Mouse (Mus musculus) liver, embryonic 14 days (tissue): Measurements from ENCODE around the gene Capn11. TPM values are rescaled to one million over a fixed set of nuclear protein-coding genes. Genes with fewer than 3 reads are reported as not detected.

Source experiments
- polyA plus RNA-seq: library from polyadenylated mRNA; depleted of rRNA; stranded (reverse); fragments of >200 nt; gene quantifications from 2 replicates; pipeline ENCODE4 v1.2.3, GENCODE M21; 2012; rRNA removed

Capn11 gene
- 0.06 and 0.18 TPM in 2 replicates for polyA plus RNA-seq

DNA sequence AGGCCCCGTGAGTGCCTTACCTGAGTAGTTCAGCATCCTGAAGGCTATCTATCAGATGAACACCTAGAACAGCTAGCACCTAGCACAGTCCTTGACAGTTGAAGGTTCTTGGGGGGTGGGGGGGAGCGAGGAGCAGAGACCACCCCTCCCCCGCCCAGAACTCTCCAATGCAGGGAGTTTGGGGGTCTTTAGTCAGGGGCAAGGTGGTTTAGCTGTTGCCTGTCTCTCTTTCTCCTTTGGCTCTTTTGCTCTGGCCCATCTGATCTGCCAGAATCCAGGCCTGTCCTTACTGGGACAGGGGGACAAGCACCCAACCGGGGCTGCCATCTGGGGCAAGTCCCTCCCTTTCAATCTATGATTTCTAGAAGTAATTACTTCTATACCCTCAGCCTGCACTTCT, at the start of gene Capn11:
Gene Capn11, minus strand, starts transcription at position 101 of the 400 bp plus-strand sequence.

GRCm38 (mm10) chr17:45686716-45687115, 27.6 kb upstream of the Capn11 start, which contains the start of gene Tmem63b:
Gene Tmem63b, minus strand, starts transcription at chr17:45686905.

DNA sequence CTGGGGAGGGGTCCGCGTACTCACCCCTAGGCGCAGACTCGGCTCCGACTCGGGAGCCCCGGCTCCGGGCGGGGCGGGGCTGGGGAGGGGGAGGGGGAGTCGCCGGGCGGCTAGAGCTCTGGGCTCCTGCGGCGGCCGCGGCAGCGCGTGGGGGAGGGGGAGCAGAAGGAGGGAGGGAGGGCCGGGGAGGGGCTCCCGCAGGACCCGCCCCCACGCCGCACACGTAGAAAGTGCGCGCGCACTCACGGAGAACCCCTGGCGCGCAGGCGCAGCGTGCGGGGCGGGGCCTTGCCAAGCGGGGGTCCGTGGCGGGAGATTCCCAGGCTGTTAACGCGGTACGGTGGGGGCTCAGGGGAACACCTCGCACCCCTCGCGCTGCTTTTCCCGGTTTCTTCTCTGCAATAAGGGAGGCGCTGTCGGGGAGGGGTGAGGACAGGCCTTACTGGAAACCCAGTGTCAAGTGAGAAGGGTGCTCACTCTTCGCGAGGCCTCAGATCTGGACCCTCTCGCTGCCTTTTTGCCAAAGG, 27.0 kb upstream of the Capn11 start, which contains the start of gene Mrpl14:
Gene Mrpl14, plus strand, starts transcription at position 230 of the 527 bp plus-strand sequence.

GRCm38 (mm10) chr17:45601877-45602304, 57.2 kb downstream of the Capn11 start, which contains the start of gene Mymx:
Gene Mymx, minus strand, starts transcription at chr17:45602102.

DNA sequence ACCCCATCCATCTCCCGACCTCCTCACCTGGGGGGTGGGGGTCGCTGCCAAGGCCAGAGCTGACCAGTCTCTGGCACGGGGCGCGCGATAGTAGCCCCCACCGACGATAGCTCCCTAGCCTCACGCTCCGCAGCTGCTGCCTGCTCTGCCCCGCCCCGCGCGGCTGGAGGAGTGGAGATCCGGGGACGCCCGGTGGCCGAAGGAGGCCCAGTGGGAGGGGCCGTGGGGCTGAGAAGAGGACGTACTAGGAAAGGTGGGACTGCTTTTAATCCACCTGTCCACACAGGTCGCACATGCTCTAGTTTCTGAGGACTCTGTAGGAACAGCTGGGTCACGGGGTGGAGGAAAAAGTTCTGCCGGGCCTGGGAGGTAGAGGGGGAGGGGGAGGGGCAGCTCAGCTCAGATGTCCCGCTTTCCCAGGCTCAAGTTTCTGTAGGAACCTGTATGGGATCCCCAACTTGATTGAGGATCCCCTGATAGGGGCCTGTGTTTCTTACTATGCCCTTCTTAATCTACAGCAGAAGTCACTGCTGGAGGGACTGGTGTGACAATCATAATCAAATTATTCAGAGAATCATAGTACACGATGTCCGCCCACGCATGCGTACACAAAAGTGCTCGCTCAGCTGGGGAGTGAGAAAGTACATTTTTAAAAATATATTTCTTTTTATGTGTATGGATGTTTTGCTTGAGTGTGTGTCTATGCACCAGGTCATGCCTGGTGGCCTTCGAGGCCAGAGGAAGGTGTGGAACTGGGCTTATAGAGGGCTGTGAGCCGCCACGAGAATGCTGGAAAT, 59.5 kb downstream of the Capn11 start, which contains the start of gene Slc29a1:
Gene Slc29a1, minus strand, starts transcription at position 161 of the 797 bp plus-strand sequence.

Other genes with a start within 250 kb of the Capn11 start
- gene Cdc5l, start 225.6 kb downstream of the Capn11 start, polyA plus RNA-seq, result 14.5 and 16.1 TPM in 2 replicates
- 0.02 and 0.06 TPM in 2 replicates for gene Spats1, start 183.9 kb downstream of the Capn11 start, polyA plus RNA-seq
- 4.2 and 4.3 TPM in 2 replicates for gene Aars2, start 152.5 kb downstream of the Capn11 start, polyA plus RNA-seq
- gene Tcte1, start 135.9 kb downstream of the Capn11 start, polyA plus RNA-seq, result not detected in 2 replicates
- 0.10 TPM in 2 replicates for gene Tmem151b, start 109.6 kb downstream of the Capn11 start, polyA plus RNA-seq
- gene Nfkbie, start 103.6 kb downstream of the Capn11 start, polyA plus RNA-seq, result 0.67 and 0.81 TPM in 2 replicates
- gene Slc35b2, start 95.5 kb downstream of the Capn11 start, polyA plus RNA-seq, result 19.7 and 27.7 TPM in 2 replicates
- 428 and 431 TPM in 2 replicates for gene Hsp90ab1, start 86.1 kb downstream of the Capn11 start, polyA plus RNA-seq
- 130 and 157 TPM in 2 replicates for gene Slc29a1, start 59.7 kb downstream of the Capn11 start, polyA plus RNA-seq
- gene Mymx, start 57.2 kb downstream of the Capn11 start, polyA plus RNA-seq, result 1.3 TPM in 1 of 2 replicates, not detected in the other
- gene Mrpl14, start 27.0 kb upstream of the Capn11 start, polyA plus RNA-seq, result 55.4 and 60.1 TPM in 2 replicates
- gene Tmem63b, start 27.6 kb upstream of the Capn11 start, polyA plus RNA-seq, result 8.9 and 10.3 TPM in 2 replicates
- gene 1600014C23Rik, start 74.5 kb upstream of the Capn11 start, polyA plus RNA-seq, result not detected in 2 replicates